Mouse (Mus musculus): ENCODE measurements around the gene Ccdc151. TPM values are rescaled to one million over a fixed set of nuclear protein-coding genes. Genes with fewer than 3 reads are reported as not detected.

Ccdc151 gene
- total RNA-seq, 2 experiments from 2014 or later: 8.2 to 9.1 TPM

- DNase-seq (ENCODE audit: low spot score in 2 of 2): no peak
- intact Hi-C loops (cut with DNase I): loop anchor here (5.0 kb wide), 1 partner anchor 90 kb away; the partner anchor contains the start of gene Elavl3
Measured at GRCm38 (mm10) chr9:21962010-21962409, 40.4 kb downstream of the Ccdc151 start.

DNA sequence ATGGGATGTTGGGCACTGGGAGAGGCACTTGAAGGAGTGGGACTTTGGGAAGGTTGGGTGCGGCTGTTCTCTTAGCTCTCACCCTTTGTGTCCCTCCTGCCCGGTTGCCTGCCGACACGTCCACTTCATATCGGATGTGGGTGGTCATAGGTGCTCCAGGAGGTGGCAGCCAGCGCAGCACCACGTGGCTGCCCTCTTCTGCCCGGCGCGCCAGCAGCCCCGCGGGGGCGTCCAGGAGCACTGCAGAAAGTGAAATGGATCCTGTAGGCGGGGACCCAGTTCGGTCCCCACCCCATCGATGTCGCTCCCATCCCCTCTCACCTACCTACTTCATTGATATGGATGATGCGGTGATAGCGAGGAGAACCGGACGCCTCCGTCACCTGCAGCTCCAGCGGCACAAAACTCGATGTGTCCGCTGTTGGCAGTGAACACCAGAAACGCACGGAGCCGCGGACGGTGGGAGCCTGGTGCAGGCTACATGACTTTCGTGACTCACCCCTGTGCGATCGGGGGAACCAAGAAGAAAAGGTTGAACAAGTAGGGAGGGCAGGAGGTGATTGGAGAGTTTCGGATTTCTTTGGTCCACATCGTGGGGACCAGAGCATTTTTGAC is 41.0 kb downstream of the Ccdc151 start:
- intact Hi-C loops (cut with DNase I): loop anchor here (5.0 kb wide), 1 partner anchor 91 kb away; the partner anchor contains the start of gene Elavl3
- no peak for DNase-seq (ENCODE audit: low spot score in 2 of 2)

- intact Hi-C loops (cut with DNase I): loop anchor here (5.0 kb wide), 1 partner anchor 92 kb away; the partner anchor contains the start of gene Elavl3
- DNase-seq (ENCODE audit: low spot score in 2 of 2): no peak
Measured at GRCm38 (mm10) chr9:21960558-21961208, 41.8 kb downstream of the Ccdc151 start.

GRCm38 (mm10) chr9:21960135-21960534 is 42.3 kb downstream of the Ccdc151 start:
- intact Hi-C loops (cut with DNase I): loop anchor here (5.0 kb wide), 1 partner anchor 92 kb away; the partner anchor contains the start of gene Elavl3
- DNase-seq (ENCODE audit: low spot score in 2 of 2): no peak

DNA sequence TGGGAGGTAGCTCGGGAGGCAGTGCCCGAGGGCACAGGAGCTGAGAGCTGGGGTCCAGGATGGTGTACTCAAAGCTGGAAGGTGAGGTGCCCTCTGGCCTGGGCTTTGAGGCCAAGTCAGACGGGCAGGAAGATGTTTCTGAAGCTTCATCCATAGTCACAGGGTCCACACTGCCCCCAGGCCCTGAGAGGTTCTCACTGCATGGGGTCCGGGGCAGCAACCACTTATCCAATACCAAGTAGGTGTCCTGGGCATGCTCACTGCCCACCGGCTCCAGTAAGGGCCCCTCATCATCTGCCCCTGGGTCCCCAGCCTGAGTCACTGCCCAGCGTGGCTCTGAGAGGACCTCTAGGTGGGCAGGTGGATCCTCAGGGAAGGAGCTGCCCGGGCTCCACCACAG is 43.2 kb downstream of the Ccdc151 start:
- DNase-seq (ENCODE audit: low spot score in 2 of 2): no peak
- intact Hi-C loops (cut with DNase I): no loop called here

DNA sequence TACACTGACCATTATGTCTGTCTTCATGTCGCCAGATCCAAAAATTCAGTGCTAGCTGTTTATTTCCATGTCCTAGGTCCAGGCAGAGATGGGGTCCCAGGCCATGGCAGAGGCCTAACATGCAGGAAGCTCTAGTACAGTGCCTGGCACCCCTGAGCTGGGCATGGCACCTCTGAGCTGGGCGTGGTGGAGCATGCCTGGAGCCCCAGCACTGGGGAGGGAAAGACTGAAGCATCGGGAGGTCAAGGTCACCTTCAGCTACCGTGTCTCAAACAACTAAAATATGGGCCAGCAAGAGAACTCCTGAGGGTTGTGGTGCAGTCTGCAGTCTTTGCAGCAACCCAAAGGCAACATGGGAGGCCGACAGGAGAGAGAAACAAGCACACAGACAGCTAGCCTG is 44.1 kb downstream of the Ccdc151 start:
- intact Hi-C loops (cut with DNase I): no loop called here
- no peak for DNase-seq (ENCODE audit: low spot score in 2 of 2)

- DNase-seq (ENCODE audit: low spot score in 2 of 2): peak; percentile 100
- intact Hi-C loops (cut with DNase I): loop anchor here (2.0 kb wide), 1 partner anchor 47 kb away; the partner anchor contains the start of genes Ccdc151 and Prkcsh
Measured at GRCm38 (mm10) chr9:21955570-21956281, 46.7 kb downstream of the Ccdc151 start, which contains the start of gene Swsap1. Gene Swsap1, plus strand, starts transcription at chr9:21955755.

GRCm38 (mm10) chr9:21955225-21955569 is 47.2 kb downstream of the Ccdc151 start:
- intact Hi-C loops (cut with DNase I): no loop called here
- DNase-seq (ENCODE audit: low spot score in 2 of 2): no peak

DNA sequence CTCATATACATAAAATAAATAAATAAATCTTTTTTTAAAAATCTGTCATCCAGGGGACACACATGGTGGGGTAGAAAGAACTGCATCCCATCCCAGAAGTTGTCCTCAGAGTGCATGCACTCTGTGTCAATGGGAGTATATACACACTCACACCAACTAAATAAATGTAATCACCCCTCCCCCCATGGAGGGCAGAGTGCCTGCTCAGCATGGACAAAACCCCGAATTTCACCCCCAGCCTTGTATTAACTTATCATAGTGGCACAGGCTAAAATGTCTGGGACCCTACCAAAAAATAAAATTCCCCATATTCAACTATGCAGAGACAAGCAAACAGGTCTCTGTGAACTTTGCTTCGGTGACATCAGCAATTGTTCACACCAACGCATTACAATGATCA is 47.8 kb downstream of the Ccdc151 start:
- DNase-seq (ENCODE audit: low spot score in 2 of 2): no peak
- intact Hi-C loops (cut with DNase I): no loop called here

DNA sequence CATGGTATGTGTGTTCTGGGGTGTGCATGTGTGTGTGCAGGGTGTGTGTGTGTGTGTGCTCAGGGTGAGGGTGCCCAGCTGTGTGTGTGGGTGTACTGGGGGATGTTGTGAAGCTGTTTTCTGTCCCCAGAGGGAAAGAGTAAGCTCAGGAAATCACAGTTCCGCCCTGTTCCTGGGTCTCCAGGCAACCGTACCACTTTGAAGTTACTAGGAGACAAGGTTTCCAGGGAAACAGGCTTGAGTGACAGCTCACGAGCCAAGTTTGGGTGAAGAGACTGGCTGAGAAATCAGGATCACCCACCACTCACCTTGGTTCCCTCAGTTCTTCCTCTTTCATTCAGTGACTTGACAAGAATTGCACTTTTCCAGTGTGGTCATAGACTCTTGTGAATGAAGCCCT is 48.8 kb downstream of the Ccdc151 start:
- intact Hi-C loops (cut with DNase I): loop anchor here (2.0 kb wide), 1 partner anchor 15 kb away; no protein-coding TSS in a partner anchor
- peak; percentile 71 to 91 for DNase-seq (ENCODE audit: low spot score in 2 of 2)

DNA sequence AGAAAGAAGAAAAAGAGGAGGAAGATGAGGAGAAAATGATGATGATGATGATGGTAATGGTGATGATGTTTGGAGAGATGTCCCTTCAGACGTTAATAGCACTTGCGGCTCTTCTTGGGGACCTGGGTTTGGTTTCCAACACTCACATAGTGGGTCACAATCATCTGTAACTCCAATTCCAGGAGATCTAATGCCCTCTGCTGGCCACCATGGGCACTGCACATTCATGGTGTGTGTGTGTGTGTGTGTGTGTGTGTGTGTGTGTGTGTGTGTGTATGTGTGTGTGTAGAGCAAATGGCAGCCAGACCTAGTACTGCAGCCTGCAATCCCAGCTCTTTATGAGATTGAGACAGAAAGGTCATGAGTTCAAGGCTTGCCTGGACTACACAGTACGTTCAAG is 50.5 kb downstream of the Ccdc151 start:
- no peak for DNase-seq (ENCODE audit: low spot score in 2 of 2)
- intact Hi-C loops (cut with DNase I): loop anchor here (2.0 kb wide), 1 partner anchor 13 kb away; no protein-coding TSS in a partner anchor

- no peak for DNase-seq (ENCODE audit: low spot score in 2 of 2)
- intact Hi-C loops (cut with DNase I): no loop called here
Measured at GRCm38 (mm10) chr9:21950322-21950721, 52.1 kb downstream of the Ccdc151 start.

- intact Hi-C loops (cut with DNase I): no loop called here
Measured at GRCm38 (mm10) chr9:21948790-21949189, 53.6 kb downstream of the Ccdc151 start.

DNA sequence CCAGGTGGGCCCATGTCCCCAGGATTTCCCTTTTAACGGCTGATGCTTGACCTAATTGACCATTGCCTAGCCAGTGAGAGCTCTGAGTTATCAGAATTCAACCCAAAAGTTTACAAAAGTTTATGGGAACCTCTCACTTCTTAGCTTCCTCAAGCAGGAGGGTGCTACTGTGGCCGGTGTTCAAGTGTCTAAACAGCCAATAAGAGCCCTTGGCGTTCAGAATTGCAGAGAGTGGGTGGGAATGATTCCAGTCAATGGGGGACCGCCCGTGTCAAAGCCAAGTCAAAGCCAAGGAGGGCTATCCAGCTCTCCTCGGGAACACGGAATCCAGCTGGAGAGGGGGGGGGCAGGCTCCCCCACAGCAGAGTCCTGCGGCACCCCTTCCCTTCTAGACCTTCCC is 54.3 kb downstream of the Ccdc151 start:
- intact Hi-C loops (cut with DNase I): no loop called here
- no peak for DNase-seq (ENCODE audit: low spot score in 2 of 2)

More at GRCm38 (mm10) chr9:21948790-21949189, 53.6 kb downstream of the Ccdc151 start:
- DNase-seq (ENCODE audit: low spot score in 2 of 2): peak in 1 of 2 experiments; percentile 60

GRCm38 (mm10) chr9:21947540-21948130 is 54.8 kb downstream of the Ccdc151 start:
- intact Hi-C loops (cut with DNase I): no loop called here
- DNase-seq (ENCODE audit: low spot score in 2 of 2): no peak

DNA sequence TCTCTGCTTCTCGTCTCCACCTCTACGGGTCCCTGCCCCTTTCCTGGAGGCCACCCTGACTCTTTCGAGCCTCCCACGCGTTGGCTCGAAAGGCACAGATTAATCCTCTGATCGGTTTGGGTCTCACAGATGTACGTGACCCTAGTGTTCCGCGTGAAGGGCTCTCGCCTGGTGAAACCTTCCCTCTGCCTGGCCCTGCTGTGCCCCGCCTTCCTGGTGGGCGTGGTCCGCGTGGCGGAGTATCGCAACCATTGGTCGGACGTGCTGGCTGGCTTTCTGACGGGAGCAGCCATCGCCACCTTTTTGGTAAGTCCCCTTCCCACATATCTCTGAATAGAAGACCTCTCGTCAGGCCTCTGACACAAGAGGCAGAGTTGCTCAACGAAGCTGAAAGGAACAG is 58.2 kb downstream of the Ccdc151 start:
- DNase-seq (ENCODE audit: low spot score in 2 of 2): no peak
- intact Hi-C loops (cut with DNase I): no loop called here

DNA sequence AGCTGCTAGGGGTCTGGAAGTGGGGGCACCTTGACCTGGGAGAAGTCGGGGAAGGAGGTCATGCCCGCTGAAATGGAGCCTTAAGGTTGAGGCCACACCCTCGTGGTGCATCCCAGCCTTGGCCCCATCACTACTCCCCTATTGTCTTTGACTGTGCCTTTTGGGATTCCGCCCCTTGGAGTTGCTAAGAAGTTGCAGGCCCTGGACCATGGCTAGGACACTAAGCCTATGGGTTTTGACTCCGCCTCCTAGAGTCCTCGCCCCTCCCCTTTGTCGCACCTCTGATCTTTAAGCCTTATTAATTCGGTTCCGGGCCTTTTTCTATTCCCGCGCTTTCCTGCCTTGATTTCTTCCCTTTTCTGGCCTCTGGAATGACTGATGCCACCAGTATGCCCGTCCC is 58.8 kb downstream of the Ccdc151 start:
- DNase-seq (ENCODE audit: low spot score in 2 of 2): no peak
- intact Hi-C loops (cut with DNase I): no loop called here

DNA sequence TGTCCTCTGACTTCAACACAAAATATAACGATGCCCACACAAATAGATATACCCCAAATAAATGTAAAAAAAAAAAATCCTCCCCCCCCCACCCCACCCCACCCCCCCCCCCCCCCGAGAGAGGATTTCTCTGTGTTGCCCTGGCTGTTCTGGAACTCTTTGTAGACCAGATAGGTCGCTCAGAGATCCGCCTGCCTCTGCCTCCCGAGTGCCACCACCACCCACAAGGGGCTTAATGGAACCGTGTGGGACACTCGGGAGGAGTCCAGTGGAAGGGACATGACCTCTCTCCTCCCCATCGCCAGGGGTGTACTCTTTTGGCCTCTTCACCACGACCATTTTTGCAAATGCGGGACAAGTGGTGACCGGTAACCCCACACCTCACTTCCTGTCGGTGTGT is 59.4 kb downstream of the Ccdc151 start:
- intact Hi-C loops (cut with DNase I): no loop called here

More for the DNA sequence above, 59.4 kb downstream of the Ccdc151 start:
- DNase-seq (ENCODE audit: low spot score in 2 of 2): no peak
